Mouse (Mus musculus): Measurements from ENCODE around the gene Dnajc27.
A peak's percentile ranks its signal among the peaks of the same experiment; 100 is the strongest.

The Dnajc27 gene

GRCm38 (mm10) chr12:4107383-4107782, 25.0 kb downstream of the Dnajc27 start:
- DNase-seq = peak; percentile 67 to 78

- DNase-seq = no peak
Observed at GRCm38 (mm10) chr12:4116132-4116531, 33.7 kb downstream of the Dnajc27 start.

- no peak for DNase-seq
Observed at GRCm38 (mm10) chr12:4117136-4117535, 34.8 kb downstream of the Dnajc27 start.

- no peak for DNase-seq
Observed at GRCm38 (mm10) chr12:4117579-4117978, 35.2 kb downstream of the Dnajc27 start.

- DNase-seq = peak; percentile 11 to 57
Observed at GRCm38 (mm10) chr12:4127346-4127745, 45.0 kb downstream of the Dnajc27 start.

GRCm38 (mm10) chr12:4132941-4133846, 50.8 kb downstream of the Dnajc27 start, which contains the start of gene Adcy3:
Gene Adcy3 (plus strand): TSS chr12:4133103.
- peak; percentile 38 to 42 for DNase-seq

- DNase-seq = no peak
Observed at GRCm38 (mm10) chr12:4133847-4134212, 51.4 kb downstream of the Dnajc27 start.

GRCm38 (mm10) chr12:4143179-4143578, 60.8 kb downstream of the Dnajc27 start:
- DNase-seq = no peak

GRCm38 (mm10) chr12:4150936-4151335, 68.6 kb downstream of the Dnajc27 start:
- no peak for DNase-seq

GRCm38 (mm10) chr12:4151969-4152368, 69.6 kb downstream of the Dnajc27 start:
- DNase-seq = peak in 1 of 2 experiments; percentile 14

- DNase-seq = no peak
Observed at GRCm38 (mm10) chr12:4157466-4157865, 75.1 kb downstream of the Dnajc27 start.

- no peak for DNase-seq
Observed at GRCm38 (mm10) chr12:4158179-4158578, 75.8 kb downstream of the Dnajc27 start.

GRCm38 (mm10) chr12:4158868-4159632, 76.7 kb downstream of the Dnajc27 start:
- DNase-seq = no peak
